Mouse (Mus musculus) cerebellum, postnatal 25 days (tissue): ENCODE results near the gene Lonp1.
A peak's percentile ranks its signal among the peaks of the same experiment; 100 is the strongest.

Source experiments
- DNase-seq, 2 experiments: peaks; one replicate each; pipeline ENCODE4 v3.0.0; 2021; ENCODE audit warnings: mixed read lengths in 2 of 2

The Lonp1 gene

GRCm38 (mm10) chr17:56585171-56585821 lies 41.4 kb downstream of the Lonp1 start:
- DNase-seq = no peak

- peak; percentile 100 for DNase-seq
Measured at GRCm38 (mm10) chr17:56584257-56585130, 42.2 kb downstream of the Lonp1 start, which contains the start of the genes Safb2 and Safb. Gene Safb2, minus strand, starts transcription at chr17:56584585. Gene Safb, plus strand, starts transcription at chr17:56584825.

GRCm38 (mm10) chr17:56583611-56584256 lies 43.0 kb downstream of the Lonp1 start:
- no peak for DNase-seq

- DNase-seq = no peak
Measured at GRCm38 (mm10) chr17:56583071-56583470, 43.6 kb downstream of the Lonp1 start.

- no peak for DNase-seq
Measured at GRCm38 (mm10) chr17:56572939-56573338, 53.7 kb downstream of the Lonp1 start.

- peak in 1 of 2 experiments; percentile 62 for DNase-seq
Measured at GRCm38 (mm10) chr17:56572154-56572553, 54.5 kb downstream of the Lonp1 start.

- DNase-seq = no peak
Measured at GRCm38 (mm10) chr17:56570287-56570686, 56.4 kb downstream of the Lonp1 start.

- no peak for DNase-seq
Measured at GRCm38 (mm10) chr17:56567370-56567769, 59.3 kb downstream of the Lonp1 start.

- DNase-seq = no peak
Measured at GRCm38 (mm10) chr17:56566918-56567317, 59.8 kb downstream of the Lonp1 start.

- peak in 1 of 2 experiments; percentile 43 for DNase-seq
Measured at GRCm38 (mm10) chr17:56566293-56566692, 60.4 kb downstream of the Lonp1 start.
